Mouse (Mus musculus) midbrain, embryonic 15.5 days (tissue): ENCODE measurements at regions not wholly inside any gene's neighbourhood (a gene's known extent, or its start where the extent isn't known, plus 50 kb on each side); places are given as distances from the start of the nearest gene placed in this dataset.

Source experiments
- ATAC-seq: fragments of 200-750 bp; cut with Nextera tagmentation; replicated peaks from 2 replicates; pipeline ENCODE4 v1.8.0; 2017; ENCODE audit warnings: moderate TSS enrichment
- H3K27ac ChIP-seq: fragments of 300-500 bp; sonication (generic); 2 replicates; pipeline ENCODE4 v1.5.1; 2015; ENCODE audit warnings: mild to moderate bottlenecking, inconsistent platforms
- H3K27me3 ChIP-seq: fragments of 300-500 bp; sonication (generic); replicated peaks from 2 replicates; pipeline ENCODE4 v1.6.1; 2015; ENCODE audit warnings: inconsistent platforms
- H3K36me3 ChIP-seq: fragments of 300-500 bp; sonication (generic); replicated peaks from 2 replicates; pipeline ENCODE4 v1.6.1; 2015; ENCODE audit warnings: inconsistent platforms
- H3K4me1 ChIP-seq: fragments of 300-500 bp; sonication (generic); 2 replicates; pipeline ENCODE4 v1.6.1; 2015; ENCODE audit warnings: inconsistent platforms
- H3K4me2 ChIP-seq: fragments of 300-500 bp; sonication (generic); 2 replicates; pipeline ENCODE4 v1.6.1; 2015; ENCODE audit warnings: inconsistent platforms, mild to moderate bottlenecking, moderate library complexity
- H3K4me3 ChIP-seq: fragments of 300-500 bp; sonication (generic); 2 replicates; pipeline ENCODE4 v1.5.1; 2015; ENCODE audit warnings: mild to moderate bottlenecking, inconsistent platforms
- H3K9ac ChIP-seq: fragments of 300-500 bp; sonication (generic); 2 replicates; pipeline ENCODE4 v1.6.1; 2015; ENCODE audit warnings: mild to moderate bottlenecking, inconsistent platforms
- H3K9me3 ChIP-seq: fragments of 300-500 bp; sonication (generic); 2 replicates; pipeline ENCODE4 v1.6.1; 2016; ENCODE audit warnings: inconsistent platforms
- WGBS: fragments of 180-500 bp; shearing (Covaris S2); methylation state at CpG from one replicate; pipeline ENCODE4 v1.1.7; 2015; ENCODE audit warnings: mixed read lengths; 5-methylcytosine and 5-hydroxymethylcytosine counted together

GRCm38 (mm10) chr3:81482742-81483141 lies 446.5 kb downstream of the Pdgfc start:
- Histone ChIP-seq H3K4me3 (no peak overlapping the region), H3K27ac (no peak overlapping the region), H3K27me3 (no peaks in the 10 kb centered on the region), H3K9me3 (no peaks in the 10 kb centered on the region), H3K36me3 (no peaks in the 10 kb centered on the region), H3K9ac (no peak overlapping the region), H3K4me2 (no peak overlapping the region), H3K4me1 (no peaks in the 10 kb centered on the region)
- WGBS: 66% methylated on average over 2 of the region's 2 CpGs
- no peak for ATAC-seq

GRCm38 (mm10) chr3:81483363-81483762 lies 447.1 kb downstream of the Pdgfc start:
- H3K9ac ChIP-seq: no peak overlapping the region
- H3K27ac ChIP-seq: no peak overlapping the region
- H3K4me2 ChIP-seq: no peak overlapping the region
- H3K36me3 ChIP-seq: no peaks in the 10 kb centered on the region
- no peaks in the 10 kb centered on the region for H3K4me1 ChIP-seq
- ATAC-seq: no peak
- no peaks in the 10 kb centered on the region for H3K9me3 ChIP-seq
- no peaks in the 10 kb centered on the region for H3K27me3 ChIP-seq
- WGBS: 60% methylated on average over 2 of the region's 2 CpGs
- H3K4me3 ChIP-seq: no peak overlapping the region

- Histone ChIP-seq H3K27me3 (no peaks in the 10 kb centered on the region), H3K9me3 (no peaks in the 10 kb centered on the region), H3K4me2 (no peak overlapping the region), H3K4me1 (no peaks in the 10 kb centered on the region), H3K36me3 (no peaks in the 10 kb centered on the region), H3K4me3 (no peak overlapping the region), H3K9ac (no peak overlapping the region), H3K27ac (no peak overlapping the region)
- ATAC-seq: no peak
- 78% methylated on average over 1 of the region's 1 CpGs for WGBS
These were observed 427.1 kb upstream of the Ctso start for GRCm38 (mm10) chr3:81505316-81505715.

DNA sequence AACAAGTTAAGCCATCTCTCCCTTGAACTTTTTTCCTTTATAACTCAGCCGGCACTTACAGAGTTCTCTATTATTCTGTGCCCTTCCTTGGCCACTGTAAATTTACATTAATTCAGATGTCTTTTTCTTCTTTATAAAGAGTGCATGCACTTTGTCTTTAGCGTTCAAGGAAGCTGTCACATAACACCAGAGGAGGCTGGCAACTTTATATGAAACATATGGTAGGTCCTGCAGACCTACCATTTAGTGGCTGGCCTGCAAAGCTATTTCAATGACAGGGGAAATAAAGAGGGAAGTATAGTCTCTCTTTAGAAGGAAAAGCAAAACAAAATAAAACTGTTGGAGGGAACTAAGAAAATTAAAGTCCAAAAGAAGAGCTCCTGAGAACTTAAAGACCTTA lies 423.8 kb upstream of the Ctso start:
- Histone ChIP-seq H3K27me3 (no peaks in the 10 kb centered on the region), H3K27ac (no peak overlapping the region), H3K4me3 (no peak overlapping the region), H3K36me3 (no peaks in the 10 kb centered on the region), H3K9ac (no peak overlapping the region), H3K9me3 (no peaks in the 10 kb centered on the region), H3K4me2 (no peak overlapping the region), H3K4me1 (no peaks in the 10 kb centered on the region)
- 39% methylated on average over 2 of the region's 2 CpGs for WGBS
- ATAC-seq: no peak

DNA sequence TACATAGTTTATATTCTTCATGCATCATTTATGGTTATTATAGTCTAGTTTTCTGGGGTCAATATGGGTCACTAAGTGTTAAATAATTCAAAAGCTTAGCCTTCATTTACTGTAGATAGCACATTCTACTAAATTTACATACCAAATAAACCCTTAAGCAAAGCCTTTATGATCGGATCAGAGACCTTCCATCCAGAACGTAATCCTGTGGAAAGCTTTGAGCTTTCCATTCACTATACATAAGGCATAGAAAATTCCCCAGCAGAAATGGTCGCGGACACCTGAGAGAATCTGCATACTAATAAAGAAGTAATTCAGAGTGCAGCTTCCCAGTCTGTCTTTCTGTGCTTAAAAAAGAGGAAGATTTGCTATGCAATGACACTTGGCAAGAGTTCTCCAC lies 410.6 kb upstream of the Ctso start:
- H3K9me3 ChIP-seq: no peaks in the 10 kb centered on the region
- 21% methylated on average over 4 of the region's 4 CpGs for WGBS
- H3K36me3 ChIP-seq: no peaks in the 10 kb centered on the region
- no peak overlapping the region for H3K4me3 ChIP-seq
- H3K4me1 ChIP-seq: no peaks in the 10 kb centered on the region
- no peak overlapping the region for H3K27ac ChIP-seq
- no peak overlapping the region for H3K9ac ChIP-seq
- H3K4me2 ChIP-seq: no peak overlapping the region
- ATAC-seq: no peak
- no peaks in the 10 kb centered on the region for H3K27me3 ChIP-seq

DNA sequence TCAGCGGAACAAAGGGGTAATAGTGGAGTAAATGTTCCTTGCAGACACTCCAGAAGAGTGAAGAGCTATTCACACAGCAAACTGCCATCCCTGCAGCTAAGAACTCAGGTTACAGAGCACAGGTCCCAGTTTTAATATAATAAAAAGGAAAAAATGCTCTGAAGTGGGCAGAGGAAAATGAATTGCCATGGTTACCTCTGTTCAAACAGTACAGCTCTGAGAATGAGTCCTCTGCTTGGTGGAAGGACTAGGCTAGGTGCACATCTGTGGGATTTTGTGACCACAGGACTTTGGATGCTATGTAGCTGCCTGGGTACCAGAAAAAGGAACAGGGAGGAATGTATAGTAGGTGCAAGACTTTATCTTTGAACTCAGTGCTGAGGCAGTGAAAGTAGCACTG lies 401.5 kb upstream of the Ctso start:
- peak; percentile 56; the same call in 1 of the 2 replicates for ATAC-seq
- Histone ChIP-seq H3K9me3 (no peaks in the 10 kb centered on the region), H3K36me3 (no peaks in the 10 kb centered on the region), H3K9ac (no peak overlapping the region), H3K4me1 (no peaks in the 10 kb centered on the region), H3K4me3 (no peak overlapping the region), H3K27me3 (no peaks in the 10 kb centered on the region), H3K27ac (no peak overlapping the region), H3K4me2 (no peak overlapping the region)
- 91% methylated on average over 1 of the region's 1 CpGs for WGBS

- Histone ChIP-seq H3K4me1 (no peaks in the 10 kb centered on the region), H3K9me3 (no peaks in the 10 kb centered on the region), H3K4me2 (no peak overlapping the region), H3K9ac (no peak overlapping the region), H3K27me3 (no peaks in the 10 kb centered on the region), H3K36me3 (no peaks in the 10 kb centered on the region), H3K27ac (no peak overlapping the region), H3K4me3 (no peak overlapping the region)
- 79% methylated on average over 4 of the region's 4 CpGs for WGBS
- ATAC-seq: no peak
These were observed 396.8 kb upstream of the Ctso start for GRCm38 (mm10) chr3:81535448-81536205.

DNA sequence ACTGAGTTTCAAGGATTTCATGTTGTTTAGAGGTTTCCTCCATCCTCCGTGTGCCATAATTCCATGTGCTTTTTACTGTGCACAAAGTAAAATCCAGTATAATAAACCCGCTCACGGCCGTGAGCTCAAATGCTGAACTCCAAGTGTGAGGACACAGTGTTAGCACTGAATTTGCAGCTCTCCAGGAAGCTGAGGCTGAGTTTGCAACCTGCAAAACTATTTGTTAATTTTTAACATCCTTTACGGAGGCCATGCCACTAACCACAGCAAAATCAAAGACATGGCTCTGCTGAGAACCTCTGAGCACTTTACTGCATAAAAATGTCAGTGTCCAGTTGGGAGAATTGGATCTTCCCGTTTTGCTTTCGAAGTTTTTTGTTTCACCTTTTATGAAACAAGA lies 377.6 kb upstream of the Ctso start:
- Histone ChIP-seq H3K4me3 (no peak overlapping the region), H3K27ac (no peak overlapping the region), H3K9ac (no peak overlapping the region), H3K27me3 (no peaks in the 10 kb centered on the region), H3K4me1 (no peaks in the 10 kb centered on the region), H3K9me3 (no peaks in the 10 kb centered on the region), H3K36me3 (no peaks in the 10 kb centered on the region), H3K4me2 (no peak overlapping the region)
- 80% methylated on average over 7 of the region's 7 CpGs for WGBS
- no peak for ATAC-seq

DNA sequence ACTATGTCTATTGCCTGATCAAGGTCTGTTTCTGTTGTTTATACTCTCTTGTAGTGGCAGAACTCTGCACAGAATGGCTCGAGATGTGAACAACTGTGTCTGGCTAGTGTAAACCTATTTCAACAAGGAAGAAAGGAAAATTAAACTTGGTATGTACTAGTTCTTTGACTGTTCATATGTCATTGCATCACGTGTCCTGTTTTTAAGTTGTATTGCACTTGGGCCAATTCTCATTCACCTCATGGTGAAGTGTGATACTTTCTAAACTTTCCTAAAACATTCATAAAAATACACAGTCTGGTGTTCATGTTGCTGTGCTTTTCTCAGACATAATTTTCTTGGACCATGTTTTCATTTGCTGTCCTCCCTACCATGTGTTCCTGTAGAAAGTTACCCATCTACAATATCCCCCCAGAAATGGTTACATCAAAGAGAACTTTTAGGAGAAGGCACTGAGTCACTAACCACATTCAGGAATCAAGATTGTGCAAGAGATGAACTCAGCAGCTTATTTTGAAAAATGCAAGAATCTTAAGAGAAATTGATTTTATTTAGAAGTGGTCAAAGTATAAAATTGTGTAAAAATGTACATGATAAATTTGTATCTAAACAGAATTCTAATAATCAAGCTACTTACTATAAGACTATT lies 369.7 kb upstream of the Ctso start:
- no peaks in the 10 kb centered on the region for H3K9me3 ChIP-seq
- no peak overlapping the region for H3K4me3 ChIP-seq
- 93% methylated on average over 2 of the region's 2 CpGs for WGBS
- no peaks in the 10 kb centered on the region for H3K4me1 ChIP-seq
- ATAC-seq: no peak
- no peaks in the 10 kb centered on the region for H3K27me3 ChIP-seq
- H3K36me3 ChIP-seq: no peaks in the 10 kb centered on the region
- H3K9ac ChIP-seq: no peak overlapping the region
- no peak overlapping the region for H3K27ac ChIP-seq
- H3K4me2 ChIP-seq: no peak overlapping the region

GRCm38 (mm10) chr3:81563858-81564756 lies 368.3 kb upstream of the Ctso start:
- no peak overlapping the region for H3K4me3 ChIP-seq
- 87% methylated on average over 7 of the region's 7 CpGs for WGBS
- no peak for ATAC-seq
- no peaks in the 10 kb centered on the region for H3K36me3 ChIP-seq
- H3K4me2 ChIP-seq: no peak overlapping the region
- no peaks in the 10 kb centered on the region for H3K4me1 ChIP-seq
- H3K9ac ChIP-seq: no peak overlapping the region
- no peaks in the 10 kb centered on the region for H3K27me3 ChIP-seq
- H3K9me3 ChIP-seq: no peaks in the 10 kb centered on the region
- no peak overlapping the region for H3K27ac ChIP-seq

- Histone ChIP-seq H3K27me3 (no peaks in the 10 kb centered on the region), H3K27ac (no peak overlapping the region), H3K9ac (no peak overlapping the region), H3K4me1 (no peaks in the 10 kb centered on the region), H3K36me3 (no peaks in the 10 kb centered on the region), H3K9me3 (no peaks in the 10 kb centered on the region), H3K4me3 (no peak overlapping the region), H3K4me2 (no peak overlapping the region)
- WGBS: 70% methylated on average over 1 of the region's 1 CpGs
- no peak for ATAC-seq
These were observed 367.7 kb upstream of the Ctso start for GRCm38 (mm10) chr3:81564757-81565063.

DNA sequence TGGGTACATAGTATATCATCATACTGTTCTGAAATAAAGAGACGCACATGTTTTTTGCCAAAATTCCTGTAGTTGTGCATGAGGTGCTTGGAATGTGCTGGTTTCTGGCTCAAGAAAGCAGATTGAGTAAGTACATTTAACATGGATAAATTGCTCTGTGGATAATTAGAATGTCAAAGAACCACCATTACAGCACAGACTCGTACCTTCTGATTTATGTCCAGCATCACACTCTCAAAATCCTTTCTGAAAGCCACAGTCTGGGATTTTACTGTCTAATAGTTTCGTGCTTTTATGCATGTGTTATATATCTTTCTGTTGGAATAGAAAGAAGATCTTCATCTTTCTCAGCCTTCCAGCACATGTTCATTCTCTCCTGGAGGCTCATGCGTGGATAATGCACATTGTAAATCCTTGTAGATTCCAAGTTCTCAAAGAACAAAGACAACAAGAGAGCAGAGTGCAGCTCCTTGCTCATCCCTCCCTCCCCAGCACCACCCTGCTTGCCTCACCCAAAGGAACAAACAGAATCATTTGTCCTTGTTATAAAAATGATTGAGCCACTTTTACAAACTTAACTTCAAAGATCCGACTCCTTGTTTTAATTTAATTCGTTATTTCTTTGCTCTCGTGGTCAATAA lies 348.9 kb upstream of the Ctso start:
- no peak for ATAC-seq
- Histone ChIP-seq H3K27ac (no peak overlapping the region), H3K9me3 (no peaks in the 10 kb centered on the region), H3K4me1 (no peaks in the 10 kb centered on the region), H3K4me2 (no peak overlapping the region), H3K4me3 (no peak overlapping the region), H3K9ac (no peak overlapping the region), H3K36me3 (no peaks in the 10 kb centered on the region), H3K27me3 (no peaks in the 10 kb centered on the region)
- 74% methylated on average over 7 of the region's 7 CpGs for WGBS
